Mouse (Mus musculus) neural tube, embryonic 14.5 days (tissue): ENCODE data around the gene Kcnq5. TPM values are rescaled to one million over a fixed set of nuclear protein-coding genes. Genes with fewer than 3 reads are reported as not detected.

Experiments used
- ATAC-seq: fragments of 200-750 bp; cut with Nextera tagmentation; 2 replicates; pipeline ENCODE4 v1.8.0; 2017; ENCODE audit warnings: low read depth, mild to moderate bottlenecking, moderate TSS enrichment, moderate library complexity
- H3K27ac ChIP-seq: fragments of 300-500 bp; sonication (generic); 2 replicates; pipeline ENCODE4 v1.5.1; 2014; ENCODE audit warnings: low read depth, mild to moderate bottlenecking, control low read depth, low read length, moderate library complexity, mixed read lengths
- H3K27me3 ChIP-seq: fragments of 300-500 bp; sonication (generic); 2 replicates; pipeline ENCODE4 v1.6.1; 2014; ENCODE audit warnings: low read length; ENCODE audit not compliant: control insufficient read depth, insufficient read depth
- H3K36me3 ChIP-seq: fragments of 300-500 bp; sonication (generic); 2 replicates; pipeline ENCODE4 v1.6.1; 2014; ENCODE audit warnings: low read length, mixed read lengths; ENCODE audit not compliant: control insufficient read depth, insufficient read depth
- H3K4me1 ChIP-seq: fragments of 300-500 bp; sonication (generic); 2 replicates; pipeline ENCODE4 v1.6.1; 2014; ENCODE audit warnings: low read length; ENCODE audit not compliant: control insufficient read depth, insufficient read depth
- H3K4me2 ChIP-seq: fragments of 300-500 bp; sonication (generic); 2 replicates; pipeline ENCODE4 v1.6.1; 2014; ENCODE audit warnings: mild to moderate bottlenecking, low read depth, low read length, control low read depth
- H3K4me3 ChIP-seq: fragments of 300-500 bp; sonication (generic); 2 replicates; pipeline ENCODE4 v1.5.1; 2014; ENCODE audit warnings: low read depth, low read length, control low read depth, mixed read lengths
- H3K9ac ChIP-seq: fragments of 300-500 bp; sonication (generic); replicated peaks from 2 replicates; pipeline ENCODE4 v1.6.1; 2014; ENCODE audit warnings: low read depth, mild to moderate bottlenecking, control low read depth, low read length, mixed read lengths
- H3K9me3 ChIP-seq: fragments of 300-500 bp; sonication (generic); 2 replicates; pipeline ENCODE4 v1.6.1; 2016; ENCODE audit warnings: low read length; ENCODE audit not compliant: control insufficient read depth
- WGBS: fragments of 180-500 bp; shearing (Covaris S2); extraction: QIAGEN DNeasy Blood & Tissue Kit; methylation state at CpG from one replicate; pipeline ENCODE4 v1.1.7; 2014; 5-methylcytosine and 5-hydroxymethylcytosine counted together
- polyA plus RNA-seq: library from polyadenylated mRNA; unstranded; fragments of >200 nt; fragmentation: Nextera tagmentation; extraction: Ambion mirVana; gene quantifications from 2 replicates; pipeline ENCODE4 v1.2.1, GENCODE M21; 2014

Gene Kcnq5
- polyA plus RNA-seq, 1 experiment from 2014 or later = 2.6 TPM

DNA sequence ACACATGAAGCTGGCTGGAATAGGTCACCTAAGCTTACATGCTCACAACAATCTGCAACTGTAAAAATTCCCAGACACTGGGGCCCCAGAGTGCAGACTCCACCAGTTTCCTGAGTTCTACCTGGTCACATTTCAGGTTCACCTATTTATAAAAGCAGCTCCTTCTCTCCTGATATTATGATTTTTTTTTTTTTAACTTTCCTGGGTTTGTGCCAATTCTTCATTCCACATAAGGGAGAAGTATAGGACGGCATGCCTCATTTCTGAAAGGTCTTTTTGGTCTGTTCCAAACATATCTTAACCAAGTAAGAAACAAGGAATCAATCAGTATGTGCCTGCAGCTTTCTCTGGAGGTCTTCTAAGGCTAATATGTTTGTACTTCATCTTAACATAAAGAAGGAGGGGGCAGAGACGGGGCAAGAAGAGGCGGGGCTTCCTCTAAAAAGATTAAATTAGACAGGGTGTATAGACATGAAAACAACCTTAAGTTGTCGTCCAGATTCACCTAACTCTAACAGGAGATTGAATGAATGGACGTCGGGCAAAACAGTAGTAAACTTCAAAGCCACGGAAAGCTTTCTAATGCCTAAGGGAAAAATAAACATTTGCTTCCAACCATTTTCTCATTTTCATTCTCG is 2.0 kb downstream of the Kcnq5 start:
- no peak overlapping the region for H3K9ac ChIP-seq
- no peak for ATAC-seq
- WGBS = 35% methylated on average over 8 of the region's 8 CpGs
- H3K9me3 ChIP-seq = no peaks in the 10 kb centered on the region
- peaks cover 10% of the 10 kb centered on the region; the same call in 1 of the 2 replicates for H3K27me3 ChIP-seq
- no peak overlapping the region for H3K27ac ChIP-seq
- H3K36me3 ChIP-seq = no peaks in the 10 kb centered on the region
- peak overlapping the region; percentile 61; the same call in 1 of the 2 replicates for H3K4me3 ChIP-seq
- 0 out of 2 replicates have a peak, but pooled peaks cover 4% of the 10 kb centered on the region for H3K4me1 ChIP-seq
- H3K4me2 ChIP-seq = peak overlapping the region; percentile 85

DNA sequence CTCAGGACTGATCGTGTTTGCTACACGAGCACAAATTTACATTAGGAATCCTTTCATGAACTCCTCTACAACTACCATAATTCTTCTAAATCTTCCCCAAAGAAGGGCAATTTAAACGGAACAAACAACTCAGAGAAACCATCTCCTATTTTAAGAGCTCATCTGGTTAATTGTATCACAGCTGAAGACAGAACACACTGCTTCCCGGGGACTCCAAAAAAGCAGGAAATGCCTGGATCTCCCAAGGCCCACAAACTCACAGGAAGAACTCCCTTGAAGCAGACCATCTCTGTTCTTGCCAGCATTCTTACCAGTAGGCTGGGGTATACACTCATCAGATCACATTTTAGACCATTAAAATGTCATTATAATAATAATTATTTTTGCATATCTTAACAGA is 3.7 kb downstream of the Kcnq5 start:
- Histone ChIP-seq H3K9me3 (no peaks in the 10 kb centered on the region), H3K36me3 (no peaks in the 10 kb centered on the region), H3K27ac (no peak overlapping the region), H3K4me1 (0 out of 2 replicates have a peak, but pooled peaks cover 4% of the 10 kb centered on the region), H3K9ac (no peak overlapping the region), H3K4me2 (no peak overlapping the region), H3K27me3 (peaks cover 10% of the 10 kb centered on the region; the same call in 1 of the 2 replicates), H3K4me3 (no peak overlapping the region)
- ATAC-seq = no peak
- WGBS = 66% methylated on average over 4 of the region's 4 CpGs

DNA sequence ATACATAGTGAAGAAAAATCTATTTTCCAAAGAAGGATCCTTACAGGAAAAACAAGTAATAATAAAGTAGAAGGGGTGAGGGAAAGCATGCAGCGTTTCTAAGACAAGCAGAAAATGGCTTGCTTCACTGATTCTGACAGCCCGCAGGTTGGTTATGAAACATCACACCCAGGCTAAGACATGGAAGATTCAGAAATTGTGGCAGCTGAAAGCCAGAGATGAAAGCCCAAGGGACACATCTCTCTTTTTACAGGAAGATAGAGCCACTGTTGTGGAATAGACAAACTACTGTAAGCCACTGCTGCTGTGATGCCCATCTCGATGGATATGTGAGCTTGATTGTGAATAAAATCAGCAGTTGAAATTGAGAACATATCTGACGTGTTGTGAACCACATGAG is 20.9 kb downstream of the Kcnq5 start:
- Histone ChIP-seq H3K27me3 (no peaks in the 10 kb centered on the region), H3K36me3 (no peaks in the 10 kb centered on the region), H3K4me1 (no peaks in the 10 kb centered on the region), H3K9me3 (no peaks in the 10 kb centered on the region), H3K4me2 (no peak overlapping the region), H3K9ac (no peak overlapping the region), H3K27ac (no peak overlapping the region), H3K4me3 (no peak overlapping the region)
- WGBS = 72% methylated on average over 4 of the region's 4 CpGs
- ATAC-seq = no peak

DNA sequence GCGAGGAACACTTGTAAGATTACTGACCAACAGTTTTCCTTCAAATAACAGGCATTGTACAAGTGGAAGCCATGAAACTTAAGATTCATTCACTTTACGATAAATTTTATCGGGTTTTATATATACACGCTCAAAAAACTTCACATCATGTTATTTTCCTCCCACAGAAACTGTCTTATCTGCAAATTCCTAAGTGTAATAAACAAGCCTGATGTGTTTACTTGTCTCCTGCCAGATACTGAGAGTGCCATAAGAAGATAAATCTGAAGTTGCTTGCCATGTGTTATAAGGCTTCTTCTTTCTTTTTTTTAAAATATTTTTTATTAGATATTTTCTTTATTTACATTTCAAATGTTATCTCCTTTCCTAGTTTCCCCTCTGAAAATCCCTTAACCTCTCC is 34.6 kb downstream of the Kcnq5 start:
- 92% methylated on average over 4 of the region's 4 CpGs for WGBS
- Histone ChIP-seq H3K9me3 (no peaks in the 10 kb centered on the region), H3K4me1 (no peaks in the 10 kb centered on the region), H3K27me3 (no peaks in the 10 kb centered on the region), H3K36me3 (no peaks in the 10 kb centered on the region), H3K4me3 (no peak overlapping the region), H3K4me2 (no peak overlapping the region), H3K9ac (no peak overlapping the region), H3K27ac (no peak overlapping the region)
- no peak for ATAC-seq

DNA sequence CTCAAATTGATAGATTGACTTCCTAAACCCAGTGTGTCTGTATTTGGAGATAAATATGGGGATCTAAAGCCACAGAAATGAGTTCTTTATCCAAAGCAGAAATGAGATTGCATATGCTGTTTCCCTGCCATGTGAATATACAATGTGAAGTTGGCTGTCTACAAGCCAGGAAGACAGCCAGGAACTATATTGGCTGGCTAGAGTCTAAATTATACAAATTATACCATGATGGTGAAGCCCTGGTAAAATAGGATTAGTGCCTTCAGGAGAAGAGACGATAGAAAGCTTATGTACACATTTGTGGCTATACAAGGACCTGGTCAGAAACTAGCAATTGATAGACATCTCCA is 38.5 kb downstream of the Kcnq5 start:
- ATAC-seq = no peak
- WGBS = 82% methylated on average over 1 of the region's 1 CpGs

DNA sequence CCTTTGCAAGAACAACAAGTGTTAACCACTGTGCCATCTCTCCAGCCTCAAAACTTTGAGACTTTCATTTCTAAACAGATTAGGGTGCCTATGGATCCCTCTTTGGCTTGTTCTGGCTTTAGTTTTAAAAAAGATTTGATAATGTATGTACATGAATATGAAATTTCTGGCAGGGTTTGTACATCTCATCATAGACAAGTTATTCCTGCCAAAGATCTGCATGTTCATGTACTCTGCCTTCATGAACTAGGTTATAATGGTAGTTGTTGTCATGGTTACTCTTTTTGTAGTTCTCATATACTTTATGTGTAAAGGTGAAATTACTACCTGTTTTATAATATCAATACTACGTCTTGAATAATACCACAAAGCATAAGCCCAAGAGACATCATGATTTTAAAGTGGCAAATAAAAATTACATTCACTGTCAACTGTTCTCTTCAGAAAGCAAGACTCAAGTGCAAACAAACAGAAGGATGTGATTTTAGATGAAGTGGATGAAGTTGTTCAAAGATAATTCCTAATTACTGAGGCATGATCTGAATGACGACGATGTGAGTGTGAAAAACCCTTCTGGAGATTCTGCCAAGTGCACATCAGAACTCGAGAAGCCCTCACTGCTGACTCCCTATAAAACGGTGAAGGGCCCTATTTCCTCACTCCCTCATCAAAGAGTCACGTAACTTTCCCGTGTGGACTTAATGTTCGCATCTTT is 39.0 kb downstream of the Kcnq5 start:
- H3K4me2 ChIP-seq = no peak overlapping the region
- H3K27me3 ChIP-seq = no peaks in the 10 kb centered on the region
- no peak overlapping the region for H3K9ac ChIP-seq
- H3K9me3 ChIP-seq = no peaks in the 10 kb centered on the region
- H3K36me3 ChIP-seq = no peaks in the 10 kb centered on the region
- no peak overlapping the region for H3K27ac ChIP-seq
- 87% methylated on average over 8 of the region's 8 CpGs for WGBS
- no peak overlapping the region for H3K4me3 ChIP-seq
- no peak for ATAC-seq
- no peaks in the 10 kb centered on the region for H3K4me1 ChIP-seq

More for the DNA sequence above, 38.5 kb downstream of the Kcnq5 start:
- Histone ChIP-seq H3K27me3 (no peaks in the 10 kb centered on the region), H3K36me3 (no peaks in the 10 kb centered on the region), H3K9ac (no peak overlapping the region), H3K27ac (no peak overlapping the region), H3K4me2 (no peak overlapping the region), H3K4me1 (no peaks in the 10 kb centered on the region), H3K4me3 (no peak overlapping the region), H3K9me3 (no peaks in the 10 kb centered on the region)

DNA sequence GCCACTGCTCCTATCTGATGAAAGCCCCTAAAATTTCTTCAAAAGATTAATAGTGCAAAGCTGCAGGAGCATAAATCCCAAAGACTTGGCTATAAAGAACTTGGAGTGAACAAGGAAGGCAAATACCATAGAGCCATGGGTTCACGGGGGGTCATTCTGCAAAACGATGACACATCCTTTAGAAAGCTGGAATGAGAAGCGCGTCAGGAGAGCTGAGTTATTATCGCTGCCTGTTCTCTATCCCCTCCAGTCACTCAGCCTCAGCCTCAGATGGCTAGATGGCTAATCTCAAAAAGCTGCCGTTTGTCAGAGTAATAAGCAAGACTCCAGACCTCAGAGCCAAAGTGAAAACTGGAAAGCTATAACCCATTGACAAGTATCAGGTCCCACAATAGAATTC is 42.5 kb downstream of the Kcnq5 start:
- H3K27ac ChIP-seq = no peak overlapping the region
- H3K36me3 ChIP-seq = no peaks in the 10 kb centered on the region
- H3K9ac ChIP-seq = no peak overlapping the region
- no peak overlapping the region for H3K4me3 ChIP-seq
- H3K4me1 ChIP-seq = no peaks in the 10 kb centered on the region
- ATAC-seq = peak; percentile 56; the same call in 1 of the 2 replicates
- no peak overlapping the region for H3K4me2 ChIP-seq
- 42% methylated on average over 6 of the region's 6 CpGs for WGBS
- H3K27me3 ChIP-seq = no peaks in the 10 kb centered on the region
- H3K9me3 ChIP-seq = no peaks in the 10 kb centered on the region

DNA sequence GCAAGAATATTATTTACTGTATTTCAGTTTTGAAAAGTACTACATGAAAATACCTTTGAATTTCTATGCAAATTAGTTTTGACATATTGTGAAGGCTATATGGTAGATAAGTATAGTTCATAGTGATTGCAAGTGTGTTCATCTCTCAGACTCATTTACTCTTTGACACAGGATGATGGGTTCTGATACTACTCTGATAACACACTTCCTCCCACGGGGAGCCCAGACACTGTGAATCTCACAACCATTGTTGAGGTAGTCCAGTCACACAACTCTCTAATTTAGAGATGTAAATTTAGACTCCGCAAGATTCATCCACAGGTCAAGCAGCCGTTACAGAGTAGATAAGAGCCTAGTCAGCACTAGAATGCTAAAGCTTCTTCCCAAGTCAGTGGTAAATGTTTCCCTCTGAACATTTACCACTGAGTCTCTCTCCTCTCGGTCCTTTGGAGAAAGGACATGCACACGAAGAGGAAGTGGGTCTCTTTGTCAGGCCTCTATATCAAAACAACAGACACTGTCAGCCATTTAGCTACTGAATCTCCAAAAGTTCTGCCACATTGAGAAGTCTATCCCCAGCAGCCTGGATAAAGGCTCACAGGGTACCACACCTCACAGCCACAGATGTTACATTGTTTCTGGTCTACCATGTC is 65.5 kb downstream of the Kcnq5 start:
- Histone ChIP-seq H3K4me3 (no peak overlapping the region), H3K4me2 (no peak overlapping the region), H3K9me3 (no peaks in the 10 kb centered on the region), H3K4me1 (no peaks in the 10 kb centered on the region), H3K27ac (no peak overlapping the region), H3K36me3 (no peaks in the 10 kb centered on the region), H3K27me3 (no peaks in the 10 kb centered on the region), H3K9ac (no peak overlapping the region)
- no peak for ATAC-seq
- WGBS = 88% methylated on average over 5 of the region's 5 CpGs

DNA sequence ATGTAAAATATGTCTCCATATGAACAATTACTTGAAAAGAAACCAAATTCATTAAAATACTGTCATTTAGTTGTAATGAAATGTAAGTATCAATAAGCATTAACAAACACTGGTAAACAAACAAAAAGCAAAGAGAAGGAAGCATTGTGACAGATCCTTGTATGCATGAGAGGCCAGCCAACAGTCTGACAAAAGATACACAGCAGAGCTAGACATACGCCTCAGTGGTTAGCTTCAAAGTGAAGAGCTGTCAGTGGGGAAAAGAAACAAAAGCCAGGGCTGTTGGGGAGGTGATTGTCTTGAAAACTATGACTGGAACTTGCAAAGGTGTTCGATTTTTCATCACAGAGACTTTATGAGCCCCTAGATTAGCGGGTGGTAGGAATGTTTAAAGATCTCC is 78.0 kb downstream of the Kcnq5 start:
- Histone ChIP-seq H3K9me3 (no peaks in the 10 kb centered on the region), H3K4me1 (no peaks in the 10 kb centered on the region), H3K4me3 (no peak overlapping the region), H3K9ac (no peak overlapping the region), H3K27ac (no peak overlapping the region), H3K4me2 (no peak overlapping the region), H3K36me3 (no peaks in the 10 kb centered on the region), H3K27me3 (no peaks in the 10 kb centered on the region)
- 61% methylated on average over 3 of the region's 3 CpGs for WGBS
- ATAC-seq = no peak
